Mouse (Mus musculus) left cerebral cortex, adult 11 months (tissue): ENCODE measurements around the gene Derl2.

ENCODE experiments used
- DNase-seq: peaks from one replicate; pipeline ENCODE4 v3.0.0; 2022; ENCODE audit warnings: low spot score

Gene Derl2

GRCm38 (mm10) chr11:71019201-71020068, at the start of gene Derl2, which contains the start of gene Mis12:
Derl2 (minus strand) TSS chr11:71019841.
Mis12 (plus strand) TSS chr11:71019611.
- peak; percentile 99 for DNase-seq

- DNase-seq = no peak
These were observed 32.9 kb upstream of the Derl2 start for GRCm38 (mm10) chr11:71052554-71052953.

GRCm38 (mm10) chr11:71039526-71040298, 20.1 kb upstream of the Derl2 start:
- DNase-seq = no peak

GRCm38 (mm10) chr11:71033163-71033761, 13.6 kb upstream of the Derl2 start, which contains the start of gene 6330403K07Rik:
6330403K07Rik (minus strand) TSS chr11:71033513.
- peak; percentile 57 for DNase-seq

GRCm38 (mm10) chr11:71032491-71033162, 13.0 kb upstream of the Derl2 start:
- peak; percentile 39 for DNase-seq

GRCm38 (mm10) chr11:71032070-71032469, 12.4 kb upstream of the Derl2 start:
- no peak for DNase-seq

GRCm38 (mm10) chr11:71029403-71030118, 9.9 kb upstream of the Derl2 start:
- DNase-seq = no peak

- DNase-seq = no peak
These were observed 8.6 kb upstream of the Derl2 start for GRCm38 (mm10) chr11:71028280-71028679.

GRCm38 (mm10) chr11:71018416-71019200, 1.0 kb downstream of the Derl2 start:
- DNase-seq = no peak

- no peak for DNase-seq
These were observed 2.6 kb downstream of the Derl2 start for GRCm38 (mm10) chr11:71017051-71017450.

- DNase-seq = no peak
These were observed 6.9 kb downstream of the Derl2 start for GRCm38 (mm10) chr11:71012743-71013142.

- DNase-seq = no peak
These were observed 11.3 kb downstream of the Derl2 start for GRCm38 (mm10) chr11:71008321-71008720.

- no peak for DNase-seq
These were observed 11.8 kb downstream of the Derl2 start for GRCm38 (mm10) chr11:71007831-71008230.

- no peak for DNase-seq
These were observed 12.6 kb downstream of the Derl2 start for GRCm38 (mm10) chr11:71007026-71007425.

- no peak for DNase-seq
These were observed 14.6 kb downstream of the Derl2 start for GRCm38 (mm10) chr11:71005046-71005445.

GRCm38 (mm10) chr11:71004316-71004773, 15.3 kb downstream of the Derl2 start, which contains the start of gene Dhx33:
Dhx33 (minus strand) TSS chr11:71004437.
- DNase-seq = peak; percentile 93

GRCm38 (mm10) chr11:71003611-71004315, 15.9 kb downstream of the Derl2 start:
- DNase-seq = no peak

- no peak for DNase-seq
These were observed 18.5 kb downstream of the Derl2 start for GRCm38 (mm10) chr11:71001167-71001566.

GRCm38 (mm10) chr11:70982557-70983228, 36.9 kb downstream of the Derl2 start, which contains the start of gene C1qbp:
C1qbp (minus strand) TSS chr11:70983026.
- DNase-seq = peak; percentile 87
